Mouse (Mus musculus): Measurements from ENCODE around the gene Amz2. TPM values are rescaled to one million over a fixed set of nuclear protein-coding genes. Genes with fewer than 3 reads are reported as not detected.
A peak's percentile ranks its signal among the peaks of the same experiment; 100 is the strongest.

Amz2 gene
- total and polyA plus RNA-seq, 3 experiments = 50.2 to 57.5 (median 52.4) TPM

- Histone ChIP-seq H3K27ac (no peak overlapping the region), H3K9ac (ENCODE audit: low read depth, low read length) (no peak overlapping the region), H3K79me2 (replicated peaks; ENCODE audit: control insufficient read depth, insufficient read depth, low read length) (no peaks in the 10 kb centered on the region), H3K27me3 (ENCODE audit: control insufficient read depth, insufficient read depth, low read length) (no peaks in the 10 kb centered on the region), H3K4me3 (no peak overlapping the region), H3K4me1 (ENCODE audit: control insufficient read depth, insufficient read depth, low read length) (peaks cover 7% of the 10 kb centered on the region), H3K36me3 (ENCODE audit: control insufficient read depth, insufficient read depth, low read length) (no peaks in the 10 kb centered on the region)
- intact Hi-C loops (cut with DNase I) = loop anchor here (5.0 kb wide), 1 partner anchor 62 kb away; no protein-coding TSS in a partner anchor
- 49% methylated on average over 5 of the region's 5 CpGs for whole genome bisulfite sequencing
- DNase-seq = peak; percentile 43 to 51
- TF ChIP-seq EP300 (IDR thresholded peaks at IDR 0.05; ENCODE audit: insufficient read depth, low read depth, low read length) = no peak
- TF ChIP-seq POLR2A (IDR thresholded peaks at IDR 0.05; ENCODE audit: insufficient read depth, low read depth, low read length) = no peak
- TF ChIP-seq CTCF (IDR thresholded peaks at IDR 0.05) = no peak
These were observed 74.5 kb downstream of the Amz2 start for GRCm38 (mm10) chr11:109500206-109500605.

Small RNAs within 50 kb of the gene (microRNA-seq; reads per million reads assigned to microRNA genes)
- 0 reads per million in 2 experiments for gene Gm25540

Other genes starting within 250 kb of the Amz2 start
- gene Rgs9, start 127.8 kb upstream of the Amz2 start, total RNA-seq (2021) = under 1 TPM in 1 of 2 experiments, not detected in 1; 0.09 TPM
- 0.21 and 0.32 TPM in 2 replicates for gene Rgs9, start 127.8 kb upstream of the Amz2 start, polyA plus RNA-seq (2012; rRNA removed)
- 10 to 100 TPM; 30.8 to 30.9 TPM for gene Gna13, start 63.1 kb upstream of the Amz2 start, total RNA-seq (2021)
- gene Gna13, start 63.1 kb upstream of the Amz2 start, polyA plus RNA-seq (2012; rRNA removed) = 12.7 and 21.1 TPM in 2 replicates
- not detected for gene 9930022D16Rik, start 12.0 kb upstream of the Amz2 start, total RNA-seq (2021)
- not detected in 2 replicates for gene 9930022D16Rik, start 12.0 kb upstream of the Amz2 start, polyA plus RNA-seq (2012; rRNA removed)
- 1 to 10 TPM; 1.2 to 1.3 TPM for gene Arsg, start 47.4 kb downstream of the Amz2 start, total RNA-seq (2021)
- 1.5 and 1.8 TPM in 2 replicates for gene Arsg, start 47.4 kb downstream of the Amz2 start, polyA plus RNA-seq (2012; rRNA removed)
- gene Slc16a6, start 47.7 kb downstream of the Amz2 start, total RNA-seq (2021) = 1 to 10 TPM; 4.9 to 8.2 TPM
- gene Slc16a6, start 47.7 kb downstream of the Amz2 start, polyA plus RNA-seq (2012; rRNA removed) = 1.8 and 2.1 TPM in 2 replicates
- gene Wipi1, start 186.0 kb downstream of the Amz2 start, total RNA-seq (2021) = 100 to 1,000 TPM in 1 of 2 experiments, 10 to 100 TPM in 1; 92.3 to 110 TPM
- gene Wipi1, start 186.0 kb downstream of the Amz2 start, polyA plus RNA-seq (2012; rRNA removed) = 74.6 and 85.7 TPM in 2 replicates
- gene Prkar1a, start 223.5 kb downstream of the Amz2 start, total RNA-seq (2021) = 100 to 1,000 TPM; 363 to 378 TPM
- 169 and 248 TPM in 2 replicates for gene Prkar1a, start 223.5 kb downstream of the Amz2 start, polyA plus RNA-seq (2012; rRNA removed)

Measured in heart, adult 2 months (tissue).